Mouse (Mus musculus): ENCODE measurements at regions not wholly inside any gene's neighbourhood (a gene's known extent, or its start where the extent isn't known, plus 50 kb on each side); places are given as distances from the start of the nearest gene placed in this dataset.

- no peak for TF ChIP-seq CTCF (IDR thresholded peaks at IDR 0.05; ENCODE audit: borderline replicate concordance, control insufficient read depth, extremely low read depth, insufficient read depth, low read length, poor library complexity)
- no peak for TF ChIP-seq POLR2A (IDR thresholded peaks at IDR 0.05; ENCODE audit: control insufficient read depth, extremely low read depth, insufficient read depth, low read length, poor library complexity)
Observed at GRCm38 (mm10) chr3:149415081-149415480, 424.7 kb upstream of the Adgrl2 start.

All from thymus, adult 2 months (tissue).